8 mouse cellular contexts compared by ENCODE assay signal in genomic region chr14:54650621-54651454, GRCm38 (mm10). TPM values are rescaled to one million over a fixed set of nuclear protein-coding genes. Genes with fewer than 3 reads are reported as not detected.
DNase-seq lines count a peak whose midpoint lies in the region; ATAC-seq and TF ChIP-seq lines count a peak whose summit lies in the region.

No protein-coding gene starts in this region.

- TF ChIP-seq EP300 in ES-Bruce4 (IDR thresholded peaks at IDR 0.05; ENCODE audit: insufficient read depth, low read depth, low read length): no peak
- TF ChIP-seq EP300 in stomach, postnatal 0 days (optimal IDR thresholded peaks at IDR 0.05): no peak

- H3K27me3 ChIP-seq in ES-Bruce4 (ENCODE audit: control insufficient read depth, insufficient read depth, low read length, poor library complexity, severe bottlenecking): no peaks in the 10 kb centered on the region
- no peaks in the 10 kb centered on the region for H3K27me3 ChIP-seq in forebrain, embryonic 10.5 days (ENCODE audit: poor library complexity, severe bottlenecking)
- H3K27me3 ChIP-seq in liver, embryonic 16.5 days (ENCODE audit: control insufficient read depth, insufficient read depth, low read depth, low read length): no peaks in the 10 kb centered on the region
- H3K27me3 ChIP-seq in neural tube, embryonic 13.5 days: no peaks in the 10 kb centered on the region
- no peaks in the 10 kb centered on the region for H3K27me3 ChIP-seq in stomach, postnatal 0 days (ENCODE audit: control insufficient read depth, insufficient read depth, low read length)

- H3K9ac ChIP-seq in ES-Bruce4 (ENCODE audit: low read depth, poor library complexity, severe bottlenecking): no peak overlapping the region
- no peak overlapping the region for H3K9ac ChIP-seq in liver, embryonic 16.5 days (ENCODE audit: low read depth, low read length)
- no peak overlapping the region for H3K9ac ChIP-seq in neural tube, embryonic 13.5 days
- H3K9ac ChIP-seq in stomach, postnatal 0 days (ENCODE audit: low read length): no peak overlapping the region

- no peak for TF ChIP-seq POLR2A in ES-Bruce4 (IDR thresholded peaks at IDR 0.05; ENCODE audit: insufficient read depth, low read length)

- H3K9me3 ChIP-seq in ES-Bruce4 (replicated peaks; ENCODE audit: control insufficient read depth, insufficient read depth, low read length, poor library complexity, severe bottlenecking): no peaks in the 10 kb centered on the region
- no peaks in the 10 kb centered on the region for H3K9me3 ChIP-seq in forebrain, embryonic 10.5 days
- no peaks in the 10 kb centered on the region for H3K9me3 ChIP-seq in liver, embryonic 16.5 days (replicated peaks; ENCODE audit: control insufficient read depth, low read length)
- no peaks in the 10 kb centered on the region for H3K9me3 ChIP-seq in neural tube, embryonic 13.5 days
- H3K9me3 ChIP-seq in stomach, postnatal 0 days (ENCODE audit: control insufficient read depth, low read length): no peaks in the 10 kb centered on the region

- peak overlapping the region; percentile 50; the same call in 1 of the 2 replicates for H3K27ac ChIP-seq in ES-Bruce4 (ENCODE audit: insufficient read depth, low read length)
- 0 out of 2 replicates have a peak overlapping the region, but pooled peaks have one; percentile 53 for H3K27ac ChIP-seq in forebrain, embryonic 10.5 days
- H3K27ac ChIP-seq in liver, embryonic 16.5 days (ENCODE audit: low read length): no peak overlapping the region
- H3K27ac ChIP-seq in neural tube, embryonic 13.5 days (replicated peaks): peak overlapping the region; percentile 46
- H3K27ac ChIP-seq in stomach, postnatal 0 days (replicated peaks): no peak overlapping the region

- DNase-seq in c-Kit-positive CD71-negative TER-119-negative erythroid progenitor cells, embryonic 14.5 days (ENCODE audit: low read depth): peak; percentile 96
- peak; percentile 77 for DNase-seq in forebrain, embryonic 10.5 days (ENCODE audit: extremely low spot score, low spot score)
- peak; percentile 81 to 89 for DNase-seq in heart, postnatal 14 days
- peak; percentile 91 to 93 for DNase-seq in kidney, postnatal 4 days
- DNase-seq in stomach, postnatal 0 days (ENCODE audit: low spot score): peak; percentile 87

- peaks cover 3% of the 10 kb centered on the region for H3K4me1 ChIP-seq in ES-Bruce4 (ENCODE audit: control insufficient read depth, insufficient read depth, low read length)
- H3K4me1 ChIP-seq in forebrain, embryonic 10.5 days: peaks cover 51% of the 10 kb centered on the region
- H3K4me1 ChIP-seq in liver, embryonic 16.5 days (ENCODE audit: control insufficient read depth, low read depth, low read length): peaks cover 23% of the 10 kb centered on the region
- H3K4me1 ChIP-seq in neural tube, embryonic 13.5 days (replicated peaks): peaks cover 57% of the 10 kb centered on the region
- 0 out of 2 replicates have a peak, but pooled peaks cover 4% of the 10 kb centered on the region for H3K4me1 ChIP-seq in stomach, postnatal 0 days (replicated peaks; ENCODE audit: control insufficient read depth, insufficient read depth)

- H3K4me3 ChIP-seq in ES-Bruce4 (ENCODE audit: low read depth, low read length): no peak overlapping the region
- peak overlapping the region; percentile 77 for H3K4me3 ChIP-seq in forebrain, embryonic 10.5 days
- no peak overlapping the region for H3K4me3 ChIP-seq in liver, embryonic 16.5 days (ENCODE audit: low read depth, low read length)
- H3K4me3 ChIP-seq in neural tube, embryonic 13.5 days: peak overlapping the region; percentile 69
- H3K4me3 ChIP-seq in stomach, postnatal 0 days (ENCODE audit: low read depth, low read length): no peak overlapping the region

- H3K4me2 ChIP-seq in liver, embryonic 16.5 days (ENCODE audit: low read depth, low read length): no peak overlapping the region
- H3K4me2 ChIP-seq in neural tube, embryonic 13.5 days: peak overlapping the region; percentile 80
- no peak overlapping the region for H3K4me2 ChIP-seq in stomach, postnatal 0 days (replicated peaks; ENCODE audit: low read depth)

- intact Hi-C loops in heart, postnatal 14 days (cut with DNase I): loop anchor here (2.0 to 5.0 kb wide), 2 partner anchors 36 to 50 kb away; partner anchors contain the start of genes 1700123O20Rik and Acin1

- WGBS in forebrain, embryonic 10.5 days: 70% methylated on average over 23 of the region's 23 CpGs
- 53% methylated on average over 23 of the region's 23 CpGs for WGBS in liver, embryonic 16.5 days (ENCODE audit: insufficient replicate concordance)
- WGBS in neural tube, embryonic 13.5 days: 69% methylated on average over 23 of the region's 23 CpGs
- WGBS in stomach, postnatal 0 days: 53% methylated on average over 23 of the region's 23 CpGs

- peaks cover 55% of the 10 kb centered on the region for H3K36me3 ChIP-seq in ES-Bruce4 (ENCODE audit: control insufficient read depth, insufficient read depth, low read length, poor library complexity, severe bottlenecking)
- peaks cover 83% of the 10 kb centered on the region for H3K36me3 ChIP-seq in forebrain, embryonic 10.5 days (replicated peaks)
- peaks cover 50% of the 10 kb centered on the region for H3K36me3 ChIP-seq in liver, embryonic 16.5 days (ENCODE audit: control insufficient read depth, insufficient read depth)
- peaks cover 66% of the 10 kb centered on the region for H3K36me3 ChIP-seq in neural tube, embryonic 13.5 days
- peaks cover 28% of the 10 kb centered on the region for H3K36me3 ChIP-seq in stomach, postnatal 0 days (ENCODE audit: control insufficient read depth, insufficient read depth, low read length)

- ATAC-seq in liver, embryonic 16.5 days (ENCODE audit: low read depth): peak; percentile 54
- peak; percentile 30 for ATAC-seq in neural tube, embryonic 13.5 days (ENCODE audit: low read depth)
- ATAC-seq in stomach, postnatal 0 days (ENCODE audit: low FRiP score, low TSS enrichment): peak; percentile 72

- TF ChIP-seq CTCF in ES-Bruce4 (IDR thresholded peaks at IDR 0.05; ENCODE audit: low read depth, low read length): peak; percentile 79
- TF ChIP-seq CTCF in stomach, postnatal 0 days (IDR thresholded peaks at IDR 0.05; ENCODE audit: low read depth): peak; percentile 98

RNA-seq across cellular contexts. Expression of gene Cdh24, which starts 9.7 kb away (rescaled TPM):
- 6.0 and 6.4 TPM in 2 replicates for polyA plus RNA-seq in ES-Bruce4 (2011; ENCODE audit: insufficient read depth, insufficient read length, low read depth, missing spikeins)
- polyA plus RNA-seq in forebrain, embryonic 10.5 days (2016; fragmentation: Nextera tagmentation; extraction: Ambion mirVana): 4.7 and 5.4 TPM in 2 replicates
- 1 to 10 TPM; 1.1 to 1.6 TPM for total RNA-seq in heart, postnatal 14 days (2021)
- 0.13 and 0.25 TPM in 2 replicates for polyA plus RNA-seq in liver, embryonic 16.5 days (2015; fragmentation: Nextera tagmentation; extraction: Ambion mirVana)
- 9.1 and 9.2 TPM in 2 replicates for polyA plus RNA-seq in neural tube, embryonic 13.5 days (2015; fragmentation: Nextera tagmentation; extraction: Ambion mirVana)
- 0.63 and 0.68 TPM in 2 replicates for polyA plus RNA-seq in stomach, postnatal 0 days (2015; fragmentation: Nextera tagmentation; extraction: Ambion mirVana)

RNA-seq across cellular contexts. Expression of gene Gm17606, which starts 10.1 kb away (rescaled TPM):
- not detected in 2 replicates for polyA plus RNA-seq in ES-Bruce4 (2011; ENCODE audit: insufficient read depth, insufficient read length, low read depth, missing spikeins)
- not detected in 2 replicates for polyA plus RNA-seq in forebrain, embryonic 10.5 days (2016; fragmentation: Nextera tagmentation; extraction: Ambion mirVana)
- not detected for total RNA-seq in heart, postnatal 14 days (2021)
- not detected in 2 replicates for polyA plus RNA-seq in liver, embryonic 16.5 days (2015; fragmentation: Nextera tagmentation; extraction: Ambion mirVana)
- polyA plus RNA-seq in neural tube, embryonic 13.5 days (2015; fragmentation: Nextera tagmentation; extraction: Ambion mirVana): not detected in 2 replicates
- not detected in 2 replicates for polyA plus RNA-seq in stomach, postnatal 0 days (2015; fragmentation: Nextera tagmentation; extraction: Ambion mirVana)

RNA-seq across cellular contexts. Expression of gene Psmb11, which starts 29.6 kb away (rescaled TPM):
- 0.21 and 0.64 TPM in 2 replicates for polyA plus RNA-seq in ES-Bruce4 (2011; ENCODE audit: insufficient read depth, insufficient read length, low read depth, missing spikeins)
- polyA plus RNA-seq in forebrain, embryonic 10.5 days (2016; fragmentation: Nextera tagmentation; extraction: Ambion mirVana): 0.05 and 0.12 TPM in 2 replicates
- total RNA-seq in heart, postnatal 14 days (2021): 1 to 10 TPM in 1 of 2 experiments, not detected in 1; 1.1 TPM
- polyA plus RNA-seq in liver, embryonic 16.5 days (2015; fragmentation: Nextera tagmentation; extraction: Ambion mirVana): not detected in 2 replicates
- polyA plus RNA-seq in neural tube, embryonic 13.5 days (2015; fragmentation: Nextera tagmentation; extraction: Ambion mirVana): 0.07 TPM in 1 of 2 replicates, not detected in the other
- polyA plus RNA-seq in stomach, postnatal 0 days (2015; fragmentation: Nextera tagmentation; extraction: Ambion mirVana): 0.02 TPM in 1 of 2 replicates, not detected in the other

RNA-seq across cellular contexts. Expression of gene Psmb5, which starts 33.0 kb away (rescaled TPM):
- polyA plus RNA-seq in ES-Bruce4 (2011; ENCODE audit: insufficient read depth, insufficient read length, low read depth, missing spikeins): 206 and 225 TPM in 2 replicates
- 478 and 497 TPM in 2 replicates for polyA plus RNA-seq in forebrain, embryonic 10.5 days (2016; fragmentation: Nextera tagmentation; extraction: Ambion mirVana)
- 100 to 1,000 TPM; 186 to 196 TPM for total RNA-seq in heart, postnatal 14 days (2021)
- 173 and 183 TPM in 2 replicates for polyA plus RNA-seq in liver, embryonic 16.5 days (2015; fragmentation: Nextera tagmentation; extraction: Ambion mirVana)
- polyA plus RNA-seq in neural tube, embryonic 13.5 days (2015; fragmentation: Nextera tagmentation; extraction: Ambion mirVana): 466 and 501 TPM in 2 replicates
- 279 and 291 TPM in 2 replicates for polyA plus RNA-seq in stomach, postnatal 0 days (2015; fragmentation: Nextera tagmentation; extraction: Ambion mirVana)

RNA-seq across cellular contexts. Expression of gene 1700123O20Rik, which starts 35.2 kb away (rescaled TPM):
- polyA plus RNA-seq in ES-Bruce4 (2011; ENCODE audit: insufficient read depth, insufficient read length, low read depth, missing spikeins): 25.9 and 26.4 TPM in 2 replicates
- 104 and 109 TPM in 2 replicates for polyA plus RNA-seq in forebrain, embryonic 10.5 days (2016; fragmentation: Nextera tagmentation; extraction: Ambion mirVana)
- 10 to 100 TPM; 17.2 to 18.6 TPM for total RNA-seq in heart, postnatal 14 days (2021)
- 40.2 and 42.6 TPM in 2 replicates for polyA plus RNA-seq in liver, embryonic 16.5 days (2015; fragmentation: Nextera tagmentation; extraction: Ambion mirVana)
- polyA plus RNA-seq in neural tube, embryonic 13.5 days (2015; fragmentation: Nextera tagmentation; extraction: Ambion mirVana): 84.6 and 90.6 TPM in 2 replicates
- 60.8 and 61.7 TPM in 2 replicates for polyA plus RNA-seq in stomach, postnatal 0 days (2015; fragmentation: Nextera tagmentation; extraction: Ambion mirVana)

Comparison
In these comparisons a context has a peak if more than half of its experiments do, and no peak if none do; other contexts are left out.
1. H3K27ac ChIP-seq: peak in ES-Bruce4 (single experiment), forebrain, embryonic 10.5 days (single experiment) and neural tube, embryonic 13.5 days (single experiment); none in liver, embryonic 16.5 days (single experiment) and stomach, postnatal 0 days (single experiment).
2. H3K4me3 ChIP-seq: peak in forebrain, embryonic 10.5 days (single experiment) and neural tube, embryonic 13.5 days (single experiment); none in ES-Bruce4 (single experiment), liver, embryonic 16.5 days (single experiment) and stomach, postnatal 0 days (single experiment).
3. Peak in every context shown above with its lines, with median percentiles within 50 percentile points of each other: DNase-seq and ATAC-seq.